Mouse (Mus musculus): ENCODE measurements around the gene Plekhg1.

Plekhg1 gene

GRCm38 (mm10) chr10:3867298-3867697, 127.1 kb downstream of the Plekhg1 start:
- in situ Hi-C loops (cut with MboI; ENCODE audit: unreplicated experiment in 2 of 2): no loop called here

- in situ Hi-C loops (cut with MboI; ENCODE audit: unreplicated experiment in 2 of 2): no loop called here
Measured at GRCm38 (mm10) chr10:3870828-3871227, 130.7 kb downstream of the Plekhg1 start.

GRCm38 (mm10) chr10:3873467-3873866, 133.3 kb downstream of the Plekhg1 start:
- in situ Hi-C loops (cut with MboI; ENCODE audit: unreplicated experiment in 2 of 2): no loop called here

- in situ Hi-C loops (cut with MboI; ENCODE audit: unreplicated experiment in 2 of 2): no loop called here
Measured at GRCm38 (mm10) chr10:3877852-3878535, 137.8 kb downstream of the Plekhg1 start.

- in situ Hi-C loops (cut with MboI; ENCODE audit: unreplicated experiment in 2 of 2): no loop called here
Measured at GRCm38 (mm10) chr10:3881179-3881578, 141.0 kb downstream of the Plekhg1 start.

- in situ Hi-C loops (cut with MboI; ENCODE audit: unreplicated experiment in 2 of 2): no loop called here
Measured at GRCm38 (mm10) chr10:3888510-3888909, 148.3 kb downstream of the Plekhg1 start.

GRCm38 (mm10) chr10:3891381-3892263, 151.5 kb downstream of the Plekhg1 start:
- in situ Hi-C loops (cut with MboI; ENCODE audit: unreplicated experiment in 2 of 2): no loop called here

- in situ Hi-C loops (cut with MboI; ENCODE audit: unreplicated experiment in 2 of 2): no loop called here
Measured at GRCm38 (mm10) chr10:3892368-3892767, 152.2 kb downstream of the Plekhg1 start.

GRCm38 (mm10) chr10:3898068-3898467, 157.9 kb downstream of the Plekhg1 start:
- in situ Hi-C loops (cut with MboI; ENCODE audit: unreplicated experiment in 2 of 2): no loop called here

GRCm38 (mm10) chr10:3900416-3900956, 160.3 kb downstream of the Plekhg1 start:
- in situ Hi-C loops (cut with MboI; ENCODE audit: unreplicated experiment in 2 of 2): no loop called here

GRCm38 (mm10) chr10:3905747-3906146, 165.6 kb downstream of the Plekhg1 start:
- in situ Hi-C loops (cut with MboI; ENCODE audit: unreplicated experiment in 2 of 2): no loop called here

- in situ Hi-C loops (cut with MboI; ENCODE audit: unreplicated experiment in 2 of 2): no loop called here
Measured at GRCm38 (mm10) chr10:3914104-3914503, 173.9 kb downstream of the Plekhg1 start.

- in situ Hi-C loops (cut with MboI; ENCODE audit: unreplicated experiment in 2 of 2): no loop called here
Measured at GRCm38 (mm10) chr10:3920368-3921152, 180.4 kb downstream of the Plekhg1 start.

- in situ Hi-C loops (cut with MboI; ENCODE audit: unreplicated experiment in 2 of 2): no loop called here
Measured at GRCm38 (mm10) chr10:3928008-3928545, 187.9 kb downstream of the Plekhg1 start.

- in situ Hi-C loops (cut with MboI; ENCODE audit: unreplicated experiment in 2 of 2): loop anchor here in 1 of 2 experiments (10.0 kb wide), 1 partner anchor 187 kb away; the partner anchor contains the start of gene Plekhg1
Measured at GRCm38 (mm10) chr10:3931831-3932230, 191.7 kb downstream of the Plekhg1 start.

- in situ Hi-C loops (cut with MboI; ENCODE audit: unreplicated experiment in 2 of 2): loop anchor here in 1 of 2 experiments (10.0 kb wide), 1 partner anchor 189 kb away; the partner anchor contains the start of gene Plekhg1
Measured at GRCm38 (mm10) chr10:3933311-3933940, 193.3 kb downstream of the Plekhg1 start.

GRCm38 (mm10) chr10:3936864-3937263, 196.7 kb downstream of the Plekhg1 start:
- in situ Hi-C loops (cut with MboI; ENCODE audit: unreplicated experiment in 2 of 2): loop anchor here in 1 of 2 experiments (10.0 kb wide), 1 partner anchor 192 kb away; the partner anchor contains the start of gene Plekhg1

GRCm38 (mm10) chr10:3939895-3940595, 199.9 kb downstream of the Plekhg1 start:
- in situ Hi-C loops (cut with MboI; ENCODE audit: unreplicated experiment in 2 of 2): loop anchor here (5.0 to 10.0 kb wide), 5 partner anchors 195 to 605 kb away; partner anchors contain the start of gene Plekhg1 (in 2 of the 2)

- in situ Hi-C loops (cut with MboI; ENCODE audit: unreplicated experiment in 2 of 2): loop anchor here (5.0 to 10.0 kb wide), 5 partner anchors 196 to 606 kb away; partner anchors contain the start of gene Plekhg1 (in 1 of the 2)
Measured at GRCm38 (mm10) chr10:3940596-3940975, 200.4 kb downstream of the Plekhg1 start.

Data from v-Abl transformed pro-B cells (cell line).